Mouse (Mus musculus) CD4-positive, CD25-positive, alpha-beta regulatory T cell, adult 4 months (primary cell): Measurements from ENCODE around the gene Ubxn6. TPM values are rescaled to one million over a fixed set of nuclear protein-coding genes. Genes with fewer than 3 reads are reported as not detected.

Experiments
- ATAC-seq: one replicate; pipeline ENCODE4 v1.8.0; 2017
- polyA plus RNA-seq, 2 experiments: library from polyadenylated mRNA; unstranded; fragments of 100-300 nt; shearing (Covaris generic); gene quantifications; one replicate each; pipeline ENCODE4 v1.2.1; 2017

The Ubxn6 gene
- polyA plus RNA-seq, 2 experiments from 2014 or later, result 35.0 to 41.5 TPM

GRCm38 (mm10) chr17:56023386-56023785 is 51.4 kb downstream of the Ubxn6 start:
- ATAC-seq, result peak; percentile 45

GRCm38 (mm10) chr17:56022989-56023290 is 51.9 kb downstream of the Ubxn6 start:
- no peak for ATAC-seq

DNA sequence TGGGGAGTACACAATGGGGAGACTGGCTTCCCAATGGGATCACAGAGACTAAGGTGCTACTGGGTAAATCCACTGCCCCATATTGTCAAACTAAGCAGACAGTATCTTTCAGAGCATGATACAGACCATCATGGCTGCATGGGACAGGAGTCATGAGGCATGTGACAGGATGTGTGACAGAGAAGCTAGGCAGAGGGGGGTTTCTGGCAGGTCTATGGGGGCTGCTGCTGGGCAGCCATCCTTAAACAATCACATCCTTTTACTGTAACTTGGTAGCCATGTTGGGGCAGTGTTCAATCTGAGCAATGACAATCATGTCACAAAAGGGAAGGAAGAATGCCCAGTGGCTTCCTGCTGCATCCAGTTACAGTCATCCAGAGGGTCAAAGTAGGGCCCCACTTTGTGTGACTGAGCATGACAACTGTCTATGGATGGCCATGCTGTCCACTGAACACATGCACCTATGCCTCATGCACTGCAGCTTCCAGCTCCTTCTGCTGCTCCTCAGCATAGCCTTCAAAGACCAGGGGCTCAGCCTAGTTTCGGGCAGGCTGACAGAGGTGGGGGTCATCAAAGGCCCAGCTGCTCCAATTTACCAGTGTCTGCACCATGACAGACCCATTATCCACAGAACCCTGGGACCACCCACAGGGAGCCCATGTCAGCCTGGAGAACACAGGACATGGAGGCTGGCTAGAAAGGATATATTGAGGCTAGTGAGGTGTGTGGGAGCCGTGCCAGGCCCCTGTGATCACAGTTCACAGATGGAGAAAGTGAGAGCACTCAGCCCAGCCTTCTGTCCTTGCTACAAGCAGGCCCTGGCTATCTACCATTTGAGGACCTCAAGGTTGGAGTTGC is 52.5 kb downstream of the Ubxn6 start:
- peak; percentile 31 for ATAC-seq

- peak; percentile 84 for ATAC-seq
Observed at GRCm38 (mm10) chr17:56021161-56021910, 53.5 kb downstream of the Ubxn6 start.

GRCm38 (mm10) chr17:56020400-56021084 is 54.3 kb downstream of the Ubxn6 start:
- no peak for ATAC-seq

GRCm38 (mm10) chr17:56018347-56019131 is 56.3 kb downstream of the Ubxn6 start:
- ATAC-seq, result peak; percentile 37

DNA sequence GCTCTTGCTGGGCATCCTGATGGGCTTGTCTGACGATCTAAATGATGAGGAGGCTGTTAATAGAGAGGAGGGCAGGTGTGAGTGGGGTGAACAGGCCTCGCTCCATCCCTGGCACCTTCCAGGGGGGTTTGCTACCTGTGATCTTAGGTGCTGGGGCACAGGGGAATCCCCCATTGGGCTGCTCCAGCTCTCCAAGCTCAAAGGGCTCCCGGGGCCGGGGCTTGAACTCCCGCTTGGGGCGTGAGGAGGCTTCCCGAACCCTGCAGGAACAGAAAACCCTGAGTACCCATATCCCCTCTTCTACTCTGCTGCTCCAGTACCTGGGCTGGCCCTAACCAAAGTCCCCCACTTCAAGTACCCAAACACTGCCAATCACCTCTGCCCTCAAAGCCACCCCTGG is 57.0 kb downstream of the Ubxn6 start:
- no peak for ATAC-seq

Other genes starting within 250 kb of the Ubxn6 start
- gene Zfp119a, start 196.1 kb downstream of the Ubxn6 start, polyA plus RNA-seq, result 10 to 100 TPM; 21.2 to 22.6 TPM
- 10 to 100 TPM; 29.3 to 31.1 TPM for gene Zfp959, start 182.9 kb downstream of the Ubxn6 start, polyA plus RNA-seq
- 10 to 100 TPM; 14.3 to 16.2 TPM for gene Zfp119b, start 125.5 kb downstream of the Ubxn6 start, polyA plus RNA-seq
- 10 to 100 TPM; 48.6 to 79.8 TPM for gene Ebi3, start 122.4 kb downstream of the Ubxn6 start, polyA plus RNA-seq
- gene Yju2, start 115.9 kb downstream of the Ubxn6 start, polyA plus RNA-seq, result 10 to 100 TPM; 28.2 to 43.3 TPM
- not detected for gene Shd, start 104.6 kb downstream of the Ubxn6 start, polyA plus RNA-seq
- under 1 TPM in 1 of 2 experiments, not detected in 1; 0.47 TPM for gene Fsd1, start 88.5 kb downstream of the Ubxn6 start, polyA plus RNA-seq
- under 1 TPM in 1 of 2 experiments, not detected in 1; 0.70 TPM for gene Stap2, start 69.4 kb downstream of the Ubxn6 start, polyA plus RNA-seq
- gene Mpnd, start 69.3 kb downstream of the Ubxn6 start, polyA plus RNA-seq, result 10 to 100 TPM in 1 of 2 experiments, 1 to 10 TPM in 1; 9.2 to 13.7 TPM
- 100 to 1,000 TPM in 1 of 2 experiments, 10 to 100 TPM in 1; 93.7 to 110 TPM for gene Sh3gl1, start 38.4 kb downstream of the Ubxn6 start, polyA plus RNA-seq
- 1 to 10 TPM in 1 of 2 experiments, under 1 TPM in 1; 0.51 to 1.0 TPM for gene Chaf1a, start 34.6 kb downstream of the Ubxn6 start, polyA plus RNA-seq
- gene Hdgfl2, start 4.6 kb upstream of the Ubxn6 start, polyA plus RNA-seq, result 10 to 100 TPM; 39.4 to 58.4 TPM
- not detected for gene Plin4, start 34.8 kb upstream of the Ubxn6 start, polyA plus RNA-seq
- gene Plin5, start 42.6 kb upstream of the Ubxn6 start, polyA plus RNA-seq, result not detected
- not detected for gene Lrg1, start 47.0 kb upstream of the Ubxn6 start, polyA plus RNA-seq
- gene Sema6b, start 65.3 kb upstream of the Ubxn6 start, polyA plus RNA-seq, result not detected
- gene Tnfaip8l1, start 87.4 kb upstream of the Ubxn6 start, polyA plus RNA-seq, result 10 to 100 TPM; 30.3 to 43.4 TPM
- gene Mydgf, start 108.9 kb upstream of the Ubxn6 start, polyA plus RNA-seq, result 10 to 100 TPM; 58.9 to 59.6 TPM
- gene Dpp9, start 143.9 kb upstream of the Ubxn6 start, polyA plus RNA-seq, result 10 to 100 TPM; 17.8 to 21.0 TPM
- 1 to 10 TPM; 4.4 to 5.5 TPM for gene Fem1a, start 181.8 kb upstream of the Ubxn6 start, polyA plus RNA-seq
- 10 to 100 TPM in 1 of 2 experiments, 1 to 10 TPM in 1; 8.9 to 11.6 TPM for gene Ticam1, start 201.8 kb upstream of the Ubxn6 start, polyA plus RNA-seq
- gene Plin3, start 217.8 kb upstream of the Ubxn6 start, polyA plus RNA-seq, result 10 to 100 TPM; 31.8 to 32.1 TPM
- not detected for gene Arrdc5, start 225.3 kb upstream of the Ubxn6 start, polyA plus RNA-seq
- gene Uhrf1, start 228.3 kb upstream of the Ubxn6 start, polyA plus RNA-seq, result 10 to 100 TPM in 1 of 2 experiments, 1 to 10 TPM in 1; 8.5 to 28.4 TPM